Mouse (Mus musculus): ENCODE measurements around the gene Cdk14. TPM values are rescaled to one million over a fixed set of nuclear protein-coding genes. Genes with fewer than 3 reads are reported as not detected.

Cdk14 gene
- polyA plus RNA-seq, 1 experiment = 83.4 TPM

DNA sequence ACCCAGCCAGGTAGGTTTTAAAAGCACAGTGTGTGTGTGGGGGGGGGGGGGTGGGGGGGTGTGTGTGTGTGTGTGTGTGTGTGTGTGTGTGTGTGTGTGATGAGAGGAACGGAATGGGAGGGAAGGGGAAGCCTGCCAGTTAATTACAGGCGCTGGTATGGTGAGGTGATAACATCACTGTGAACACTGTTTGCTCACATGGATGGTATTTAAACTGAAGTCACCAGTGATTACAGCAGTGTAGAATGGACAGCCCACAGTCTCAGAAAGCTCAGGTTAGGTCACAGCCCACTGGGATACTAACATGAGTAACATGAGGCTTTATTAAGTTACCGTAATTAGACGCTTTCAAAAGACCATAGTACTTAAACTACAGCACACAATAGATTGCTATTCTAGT, 129.4 kb downstream of the Cdk14 start:
- Histone ChIP-seq H3K4me1 (ENCODE audit: control insufficient read depth, insufficient read depth, low read length) (peaks cover 3% of the 10 kb centered on the region), H3K4me3 (ENCODE audit: insufficient read depth, low read depth, low read length) (no peak overlapping the region), H3K27ac (ENCODE audit: insufficient read depth, low read depth, low read length) (no peak overlapping the region)
- WGBS = 52% methylated on average over 4 of the region's 4 CpGs
- TF ChIP-seq CTCF (IDR thresholded peaks at IDR 0.05; ENCODE audit: insufficient read depth, low read depth, low read length) (no peak), POLR2A (IDR thresholded peaks at IDR 0.05; ENCODE audit: insufficient read depth, low read depth, low read length) (no peak)

DNA sequence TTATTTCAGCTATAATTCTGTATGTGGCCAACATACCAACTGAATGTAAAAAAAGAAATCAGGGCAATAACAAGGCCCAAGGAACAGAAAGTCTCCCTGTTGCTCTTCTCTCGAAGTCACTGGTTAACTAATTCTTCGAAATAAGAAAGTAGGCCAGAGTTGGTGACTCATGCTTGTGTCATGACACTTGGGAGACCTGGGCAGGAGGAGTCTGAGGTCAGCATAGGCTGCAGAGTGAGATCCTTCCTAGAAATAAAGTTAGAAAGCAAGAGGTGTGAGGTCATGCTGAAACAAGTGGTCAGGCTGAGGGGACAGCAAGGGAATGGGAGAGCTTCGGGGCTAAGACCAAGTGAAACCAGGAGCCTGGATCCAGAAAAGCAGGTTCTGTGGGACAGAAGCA, 134.2 kb downstream of the Cdk14 start:
- no peak overlapping the region for H3K27ac ChIP-seq (ENCODE audit: insufficient read depth, low read depth, low read length)
- H3K4me3 ChIP-seq (ENCODE audit: insufficient read depth, low read depth, low read length) = no peak overlapping the region
- WGBS = 67% methylated on average over 3 of the region's 3 CpGs
- peaks cover 4% of the 10 kb centered on the region; the same call in 1 of the 2 replicates for H3K4me1 ChIP-seq (ENCODE audit: control insufficient read depth, insufficient read depth, low read length)
- TF ChIP-seq POLR2A (IDR thresholded peaks at IDR 0.05; ENCODE audit: insufficient read depth, low read depth, low read length) (no peak), CTCF (IDR thresholded peaks at IDR 0.05; ENCODE audit: insufficient read depth, low read depth, low read length) (no peak)

DNA sequence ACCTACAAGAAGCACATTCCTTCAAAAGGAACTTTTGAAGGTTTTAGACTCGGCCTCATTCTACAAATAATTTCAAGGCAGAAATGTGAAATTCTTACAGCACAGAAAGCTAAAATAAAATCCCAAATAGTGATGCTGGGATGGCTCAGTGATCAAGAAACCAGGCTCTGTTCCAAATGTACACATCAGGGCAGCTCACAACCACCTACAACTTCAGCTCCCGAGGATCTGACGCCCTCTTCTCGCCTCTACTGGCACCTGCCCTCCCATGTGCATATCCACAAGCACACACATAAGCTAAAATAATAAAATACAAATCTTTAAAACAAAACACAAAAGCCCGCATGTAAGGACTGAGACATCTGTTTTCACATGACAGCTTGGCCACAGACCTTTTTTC, 135.6 kb downstream of the Cdk14 start:
- H3K4me1 ChIP-seq (ENCODE audit: control insufficient read depth, insufficient read depth, low read length) = peaks cover 4% of the 10 kb centered on the region; the same call in 1 of the 2 replicates
- TF ChIP-seq CTCF (IDR thresholded peaks at IDR 0.05; ENCODE audit: insufficient read depth, low read depth, low read length) (no peak), POLR2A (IDR thresholded peaks at IDR 0.05; ENCODE audit: insufficient read depth, low read depth, low read length) (no peak)
- H3K27ac ChIP-seq (ENCODE audit: insufficient read depth, low read depth, low read length) = no peak overlapping the region
- no peak overlapping the region for H3K4me3 ChIP-seq (ENCODE audit: insufficient read depth, low read depth, low read length)
- WGBS = 70% methylated on average over 5 of the region's 5 CpGs

DNA sequence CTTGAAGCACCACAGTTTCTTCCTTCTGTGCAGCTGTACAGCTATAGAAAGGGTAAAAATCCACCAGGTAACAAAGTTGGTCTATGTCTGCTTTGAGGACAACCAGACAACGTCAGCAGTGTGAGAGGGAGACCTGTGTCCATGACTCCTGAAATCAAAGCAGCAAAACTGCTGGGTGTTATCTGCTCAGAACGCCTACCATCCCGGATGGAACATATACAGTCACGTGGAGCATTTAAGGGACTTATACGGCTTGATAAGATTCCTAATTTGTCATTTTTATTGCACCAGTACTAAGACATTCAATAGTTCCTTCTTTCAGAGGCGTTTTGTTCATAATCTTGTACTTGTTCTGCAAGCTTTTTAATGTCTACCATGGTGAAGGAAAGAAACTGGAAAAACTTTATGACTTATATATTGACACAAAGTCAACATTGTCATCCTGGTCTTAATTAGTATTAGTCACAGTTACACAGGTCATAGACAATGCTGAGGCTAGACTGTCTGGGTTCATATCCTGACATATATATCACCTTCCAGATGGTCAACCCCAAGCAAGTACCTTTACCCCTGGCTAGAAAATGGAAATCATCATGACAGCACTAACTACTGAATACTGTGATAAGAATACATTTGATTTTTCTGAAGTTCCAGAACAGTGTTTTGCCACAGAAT, 136.2 kb downstream of the Cdk14 start:
- Histone ChIP-seq H3K4me1 (ENCODE audit: control insufficient read depth, insufficient read depth, low read length) (peaks cover 4% of the 10 kb centered on the region; the same call in 1 of the 2 replicates), H3K4me3 (ENCODE audit: insufficient read depth, low read depth, low read length) (no peak overlapping the region), H3K27ac (ENCODE audit: insufficient read depth, low read depth, low read length) (no peak overlapping the region)
- WGBS = 94% methylated on average over 6 of the region's 6 CpGs
- TF ChIP-seq CTCF (IDR thresholded peaks at IDR 0.05; ENCODE audit: insufficient read depth, low read depth, low read length) = no peak
- TF ChIP-seq POLR2A (IDR thresholded peaks at IDR 0.05; ENCODE audit: insufficient read depth, low read depth, low read length) = no peak

DNA sequence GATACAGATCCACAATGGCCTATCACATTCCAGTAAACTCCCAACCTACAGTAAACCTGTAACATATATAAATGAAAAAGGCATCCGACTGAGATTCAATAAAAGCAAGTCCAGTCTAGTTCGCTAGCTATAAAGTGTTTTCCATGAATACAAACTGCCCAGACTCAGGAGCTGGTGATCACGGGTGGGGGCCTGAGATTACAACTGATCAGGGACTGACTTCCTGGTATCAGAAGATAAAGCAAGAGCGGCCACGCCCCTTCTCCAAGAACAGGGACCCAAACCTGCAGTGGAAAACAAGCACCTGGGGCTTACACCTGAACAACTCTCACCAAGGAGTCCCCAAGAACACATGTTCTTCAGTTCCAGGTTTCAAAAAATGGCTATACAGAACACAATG, 137.7 kb downstream of the Cdk14 start:
- TF ChIP-seq POLR2A (IDR thresholded peaks at IDR 0.05; ENCODE audit: insufficient read depth, low read depth, low read length) (no peak), CTCF (IDR thresholded peaks at IDR 0.05; ENCODE audit: insufficient read depth, low read depth, low read length) (no peak)
- 96% methylated on average over 5 of the region's 5 CpGs for WGBS
- Histone ChIP-seq H3K4me3 (ENCODE audit: insufficient read depth, low read depth, low read length) (no peak overlapping the region), H3K27ac (ENCODE audit: insufficient read depth, low read depth, low read length) (no peak overlapping the region), H3K4me1 (ENCODE audit: control insufficient read depth, insufficient read depth, low read length) (peaks cover 4% of the 10 kb centered on the region; the same call in 1 of the 2 replicates)

DNA sequence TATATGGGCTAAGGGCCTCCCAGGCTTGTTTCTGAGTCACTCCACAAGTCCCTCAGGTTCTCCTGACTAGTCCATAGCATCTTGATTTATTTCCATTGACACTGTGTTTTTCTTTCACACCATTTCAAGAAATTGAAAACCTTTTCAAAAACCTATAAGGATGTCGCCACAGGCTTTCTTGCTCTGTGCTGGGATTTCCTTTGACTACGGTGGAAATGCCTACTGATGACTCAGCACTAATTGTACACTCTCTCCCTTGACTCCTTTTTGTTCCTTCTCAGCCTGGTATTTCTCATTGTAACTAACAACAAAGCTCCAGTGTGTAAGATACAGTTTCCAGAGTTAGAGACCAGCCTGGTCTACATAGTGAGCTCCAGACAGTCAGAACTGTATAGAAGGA, 144.8 kb downstream of the Cdk14 start:
- no peak overlapping the region for H3K4me3 ChIP-seq (ENCODE audit: insufficient read depth, low read depth, low read length)
- H3K27ac ChIP-seq (ENCODE audit: insufficient read depth, low read depth, low read length) = no peak overlapping the region
- no peak for TF ChIP-seq CTCF (IDR thresholded peaks at IDR 0.05; ENCODE audit: insufficient read depth, low read depth, low read length)
- no peak for TF ChIP-seq POLR2A (IDR thresholded peaks at IDR 0.05; ENCODE audit: insufficient read depth, low read depth, low read length)
- 22% methylated on average over 2 of the region's 2 CpGs for WGBS
- H3K4me1 ChIP-seq (ENCODE audit: control insufficient read depth, insufficient read depth, low read length) = peaks cover 2% of the 10 kb centered on the region; the same call in 1 of the 2 replicates

DNA sequence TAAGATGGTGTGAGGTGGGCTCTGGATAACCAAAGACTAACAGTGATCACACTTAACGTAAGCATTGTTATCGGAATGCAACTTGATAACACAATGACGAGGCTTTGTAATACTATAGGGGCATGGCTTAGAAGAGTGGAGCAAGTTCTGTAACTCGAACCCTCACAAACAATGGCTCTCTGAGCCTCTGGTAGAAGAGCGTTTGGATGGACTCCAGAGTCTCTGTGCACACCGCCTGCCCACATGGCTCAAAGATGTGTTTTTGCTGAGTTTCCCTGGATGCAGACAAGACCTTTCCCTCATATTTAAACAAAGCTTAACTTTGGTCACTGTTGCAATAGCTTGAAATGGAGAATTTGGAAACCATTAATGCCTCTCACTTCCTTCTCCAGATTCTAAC, 145.8 kb downstream of the Cdk14 start:
- Histone ChIP-seq H3K4me1 (ENCODE audit: control insufficient read depth, insufficient read depth, low read length) (peaks cover 2% of the 10 kb centered on the region; the same call in 1 of the 2 replicates), H3K27ac (ENCODE audit: insufficient read depth, low read depth, low read length) (no peak overlapping the region)
- WGBS = 77% methylated on average over 6 of the region's 6 CpGs

DNA sequence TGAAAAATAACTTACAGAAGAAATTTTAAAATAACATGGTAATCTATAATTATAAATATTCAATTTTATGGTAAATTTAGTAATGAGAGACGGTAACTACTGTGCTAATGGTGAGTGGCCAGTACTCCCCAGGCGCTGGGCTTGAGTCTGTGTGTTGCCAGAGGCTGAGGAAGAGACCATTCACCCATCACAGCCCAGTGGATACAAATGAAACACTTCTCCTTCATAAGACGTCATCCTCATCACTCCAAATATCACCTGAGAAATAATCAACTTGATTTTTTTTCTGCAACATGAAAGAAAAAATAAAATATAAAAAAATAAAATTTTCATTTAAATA, 153.4 kb downstream of the Cdk14 start:
- TF ChIP-seq CTCF (IDR thresholded peaks at IDR 0.05; ENCODE audit: insufficient read depth, low read depth, low read length) (no peak), POLR2A (IDR thresholded peaks at IDR 0.05; ENCODE audit: insufficient read depth, low read depth, low read length) (no peak)
- WGBS = 69% methylated on average over 3 of the region's 3 CpGs
- no peak overlapping the region for H3K27ac ChIP-seq (ENCODE audit: insufficient read depth, low read depth, low read length)
- peaks cover 2% of the 10 kb centered on the region; the same call in 1 of the 2 replicates for H3K4me1 ChIP-seq (ENCODE audit: control insufficient read depth, insufficient read depth, low read length)
- no peak overlapping the region for H3K4me3 ChIP-seq (ENCODE audit: insufficient read depth, low read depth, low read length)

More for the DNA sequence above, 145.8 kb downstream of the Cdk14 start:
- H3K4me3 ChIP-seq (ENCODE audit: insufficient read depth, low read depth, low read length) = no peak overlapping the region
- TF ChIP-seq POLR2A (IDR thresholded peaks at IDR 0.05; ENCODE audit: insufficient read depth, low read depth, low read length) (no peak), CTCF (IDR thresholded peaks at IDR 0.05; ENCODE audit: insufficient read depth, low read depth, low read length) (no peak)

DNA sequence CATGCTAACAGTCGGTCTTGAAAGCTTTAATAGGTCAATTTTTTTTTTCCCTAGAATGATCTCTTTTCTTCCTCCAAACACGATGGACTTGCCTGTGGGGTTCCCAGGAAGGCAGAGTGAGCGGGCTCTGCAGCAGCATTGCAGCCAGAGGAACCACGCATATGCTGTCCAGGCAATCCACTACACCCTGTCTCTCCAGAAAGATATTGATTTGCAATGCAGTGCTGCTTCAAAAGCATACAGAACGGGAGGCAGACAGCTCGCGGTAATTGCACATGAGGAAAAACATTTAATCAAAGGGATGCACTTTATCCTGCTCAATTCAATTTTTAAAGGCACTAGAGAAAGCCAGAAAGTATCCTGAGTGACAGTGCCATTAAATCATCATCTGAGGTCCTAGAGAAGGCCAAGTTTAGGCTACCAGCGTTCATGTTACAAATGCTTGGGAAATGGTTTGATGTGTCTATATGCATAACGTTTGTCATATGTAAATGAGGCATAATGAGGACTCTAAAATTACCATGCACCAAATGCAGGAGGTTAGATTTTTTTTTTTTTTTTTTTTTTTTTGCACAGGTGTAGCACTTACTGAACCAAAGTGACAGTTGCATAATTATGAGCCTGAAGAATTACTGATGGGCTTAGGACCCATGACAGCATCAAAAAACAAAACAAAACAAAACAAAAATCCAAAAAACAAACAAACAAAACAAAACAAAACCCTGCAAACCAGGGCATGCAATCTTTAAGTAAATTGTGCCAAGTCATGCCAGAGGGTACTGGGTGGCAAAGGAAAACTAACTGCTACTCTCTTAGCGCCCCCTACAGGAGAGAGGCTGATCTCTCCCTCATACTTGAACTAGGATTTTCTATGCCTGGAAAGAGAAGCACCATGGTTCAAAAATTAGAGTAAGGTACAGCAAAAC, 154.0 kb downstream of the Cdk14 start:
- 10% methylated on average over 10 of the region's 10 CpGs for WGBS
- peak overlapping the region; percentile 87 for H3K27ac ChIP-seq (ENCODE audit: insufficient read depth, low read depth, low read length)

More for the DNA sequence above, 154.0 kb downstream of the Cdk14 start:
- peak overlapping the region; percentile 37 for H3K4me3 ChIP-seq (ENCODE audit: insufficient read depth, low read depth, low read length)
- peaks cover 3% of the 10 kb centered on the region; the same call in 1 of the 2 replicates for H3K4me1 ChIP-seq (ENCODE audit: control insufficient read depth, insufficient read depth, low read length)
- TF ChIP-seq POLR2A (IDR thresholded peaks at IDR 0.05; ENCODE audit: insufficient read depth, low read depth, low read length) (no peak), CTCF (IDR thresholded peaks at IDR 0.05; ENCODE audit: insufficient read depth, low read depth, low read length) (no peak)

Data from olfactory bulb, adult 2 months (tissue).